Mouse (Mus musculus) small intestine, adult 2 months (tissue): Measurements from ENCODE around the gene Cd9. TPM values are rescaled to one million over a fixed set of nuclear protein-coding genes. Genes with fewer than 3 reads are reported as not detected.
A peak's percentile ranks its signal among the peaks of the same experiment; 100 is the strongest.

Source experiments
- H3K27ac ChIP-seq: fragments of 200-500 bp; 2 replicates; pipeline ENCODE4 v1.5.1; 2012; ENCODE audit warnings: low read depth, low read length, control low read depth, inconsistent platforms; ENCODE audit not compliant: insufficient read depth
- H3K27me3 ChIP-seq: fragments of 200-500 bp; 2 replicates; pipeline ENCODE4 v1.6.1; 2012; ENCODE audit warnings: mild to moderate bottlenecking, moderate library complexity, low read length, inconsistent platforms; ENCODE audit not compliant: control insufficient read depth, insufficient read depth
- H3K36me3 ChIP-seq: fragments of 200-500 bp; 2 replicates; pipeline ENCODE4 v1.6.1; 2012; ENCODE audit warnings: mild to moderate bottlenecking, low read length, control low read depth, inconsistent platforms; ENCODE audit not compliant: control insufficient read depth, insufficient read depth
- H3K4me1 ChIP-seq: fragments of 200-500 bp; 2 replicates; pipeline ENCODE4 v1.6.1; 2012; ENCODE audit warnings: low read length, inconsistent platforms, mixed read lengths; ENCODE audit not compliant: control insufficient read depth, insufficient read depth, insufficient read length
- H3K4me3 ChIP-seq: fragments of 200-500 bp; 2 replicates; pipeline ENCODE4 v1.5.1; 2012; ENCODE audit warnings: low read depth, mild to moderate bottlenecking, control low read depth, inconsistent platforms, low read length, moderate library complexity
- CTCF ChIP-seq: fragments of 200-500 bp; IDR thresholded peaks from 2 replicates; pipeline ENCODE4 v1.5.1; 2012; ENCODE audit warnings: low read depth, mild to moderate bottlenecking, control low read depth, inconsistent platforms, low read length, moderate library complexity, mixed read lengths; ENCODE audit not compliant: insufficient replicate concordance, insufficient read length; ENCODE audit errors: extremely low read depth
- POLR2A ChIP-seq: fragments of 200-500 bp; IDR thresholded peaks from 2 replicates; pipeline ENCODE4 v1.6.1; 2012; ENCODE audit warnings: low read depth, mild to moderate bottlenecking, control low read depth, inconsistent platforms, low read length, moderate library complexity
- WGBS: fragments of 180-500 bp; shearing (Covaris S2); methylation state at CpG from one replicate; pipeline ENCODE4 v1.1.7; 2018; 5-methylcytosine and 5-hydroxymethylcytosine counted together
- polyA plus RNA-seq: library from polyadenylated mRNA; depleted of rRNA; stranded (reverse); fragments of >200 nt; gene quantifications from 2 replicates; pipeline ENCODE4 v1.2.3, GENCODE M21; 2012; rRNA removed

Cd9 gene
- polyA plus RNA-seq: 46.5 and 53.3 TPM in 2 replicates

DNA sequence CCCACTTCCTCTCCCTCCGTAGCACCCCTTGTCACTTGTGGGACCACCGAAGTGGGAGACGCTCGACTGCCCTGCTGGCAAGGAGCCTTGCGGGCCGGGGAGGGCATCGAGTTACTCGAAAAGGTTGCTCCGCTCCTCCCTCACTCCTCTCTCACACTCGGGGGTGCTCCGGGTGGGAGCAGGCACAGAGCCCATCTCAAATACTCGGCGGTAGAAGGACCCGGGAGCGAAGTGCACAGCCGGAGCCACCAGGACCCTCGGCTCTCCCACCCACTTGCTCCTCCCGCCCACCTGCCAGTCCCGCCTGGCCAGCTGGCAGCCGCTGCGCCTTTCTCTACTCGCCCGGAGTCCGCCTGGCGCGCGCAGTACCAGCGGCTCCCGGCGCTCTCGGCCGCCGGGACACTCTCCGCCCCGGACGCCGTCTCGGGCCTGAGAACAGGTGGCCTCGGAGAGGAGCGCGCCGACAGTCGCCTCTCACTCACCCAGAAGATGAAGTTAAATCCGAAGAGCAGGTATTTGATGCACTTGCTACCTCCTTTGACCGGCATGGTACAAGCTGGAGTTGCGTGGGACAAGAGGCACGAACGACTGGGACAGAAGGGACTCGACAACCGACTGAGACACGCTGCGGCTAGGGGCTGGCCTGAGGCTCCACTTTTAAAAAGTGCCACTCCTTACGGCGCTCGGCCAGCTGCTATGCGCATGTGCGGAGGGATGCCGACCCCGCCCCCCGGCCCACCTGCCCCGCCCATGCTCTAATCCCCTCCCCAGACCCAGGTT, at the start of gene Cd9:
Gene Cd9, minus strand, starts transcription at position 700 of the 780 bp plus-strand sequence.
- Histone ChIP-seq H3K27me3 (no peaks in the 10 kb centered on the region), H3K27ac (peak within 1 kb of the TSS; percentile 57), H3K36me3 (no peaks in the 10 kb centered on the region), H3K4me3 (peak within 1 kb of the TSS; percentile 76), H3K4me1 (peaks cover 16% of the 10 kb centered on the region)
- no peak for TF ChIP-seq CTCF
- TF ChIP-seq POLR2A: peak; percentile 66; the same call in 1 of the 2 replicates
- under 1% methylated on average over 61 of the region's 61 CpGs for WGBS

DNA sequence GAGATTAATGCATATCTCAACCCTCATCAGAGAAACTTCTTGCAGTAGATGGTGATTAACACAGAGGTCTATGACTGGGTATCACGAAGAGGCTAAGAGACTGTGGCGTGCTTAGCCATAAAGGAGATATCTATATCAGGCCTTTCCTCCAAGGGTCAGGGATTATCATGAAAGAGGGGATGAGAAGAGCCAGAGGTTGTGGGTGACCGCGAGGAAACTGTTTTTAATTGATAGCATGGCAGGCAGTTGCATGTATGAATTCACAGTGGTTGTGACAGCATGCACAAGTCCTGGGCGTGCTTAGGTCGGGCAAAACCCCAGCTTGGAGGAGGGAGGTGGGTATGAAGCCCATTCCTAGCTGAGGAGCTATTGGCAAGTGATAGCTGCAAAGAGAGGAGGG, 46.7 kb upstream of the Cd9 start:
- Histone ChIP-seq H3K27ac (no peak overlapping the region), H3K27me3 (no peaks in the 10 kb centered on the region), H3K4me3 (no peak overlapping the region), H3K4me1 (no peaks in the 10 kb centered on the region), H3K36me3 (no peaks in the 10 kb centered on the region)
- no peak for TF ChIP-seq POLR2A
- no peak for TF ChIP-seq CTCF
- 89% methylated on average over 6 of the region's 6 CpGs for WGBS

DNA sequence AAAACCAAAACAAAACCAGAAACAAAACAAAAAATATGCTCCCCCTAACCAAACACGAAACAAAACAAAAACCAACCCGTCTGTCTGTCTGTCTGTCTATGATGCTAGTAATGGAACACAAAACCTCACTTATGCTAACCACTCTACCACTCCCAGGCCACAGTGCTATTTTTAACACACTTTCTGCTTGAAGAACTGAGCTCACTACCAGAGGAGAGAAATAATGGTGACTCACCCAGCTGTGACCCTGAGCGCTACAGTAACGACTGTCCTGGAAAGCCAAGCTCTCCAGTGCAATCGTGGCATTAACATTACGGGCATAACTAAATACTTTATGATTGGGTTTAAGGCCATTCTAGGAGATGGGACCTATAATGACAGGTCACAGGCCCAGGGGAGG, 46.2 kb upstream of the Cd9 start:
- TF ChIP-seq POLR2A: no peak
- TF ChIP-seq CTCF: no peak
- WGBS: 83% methylated on average over 6 of the region's 6 CpGs
- no peak overlapping the region for H3K4me3 ChIP-seq
- H3K4me1 ChIP-seq: no peaks in the 10 kb centered on the region
- no peak overlapping the region for H3K27ac ChIP-seq
- H3K36me3 ChIP-seq: no peaks in the 10 kb centered on the region
- H3K27me3 ChIP-seq: no peaks in the 10 kb centered on the region

DNA sequence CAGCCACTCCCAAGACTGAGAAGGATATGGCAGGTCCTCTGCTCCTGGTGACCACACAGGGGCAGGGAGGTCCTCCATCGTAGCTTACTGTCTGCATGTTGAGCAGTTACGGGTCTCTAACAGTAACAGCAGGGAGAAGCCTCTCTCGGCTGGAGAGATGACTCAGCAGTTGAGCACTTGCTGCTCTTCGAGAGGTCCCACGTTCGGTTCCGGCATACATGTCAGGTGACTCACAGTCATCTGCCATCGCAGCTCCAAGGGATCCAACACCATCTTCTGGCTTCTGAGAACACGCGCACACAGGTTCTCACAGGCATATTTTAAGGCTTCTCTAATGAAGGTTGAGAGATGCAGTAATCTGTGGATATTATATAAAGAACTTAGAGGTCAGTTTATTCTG, 45.6 kb upstream of the Cd9 start:
- Histone ChIP-seq H3K4me1 (no peaks in the 10 kb centered on the region), H3K27ac (no peak overlapping the region), H3K4me3 (no peak overlapping the region), H3K36me3 (no peaks in the 10 kb centered on the region), H3K27me3 (no peaks in the 10 kb centered on the region)
- TF ChIP-seq CTCF (no peak), POLR2A (no peak)
- WGBS: 87% methylated on average over 10 of the region's 10 CpGs

GRCm38 (mm10) chr6:125539423-125539822, 44.8 kb upstream of the Cd9 start:
- H3K4me1 ChIP-seq: no peaks in the 10 kb centered on the region
- TF ChIP-seq POLR2A: no peak
- no peak overlapping the region for H3K27ac ChIP-seq
- no peaks in the 10 kb centered on the region for H3K27me3 ChIP-seq
- H3K4me3 ChIP-seq: no peak overlapping the region
- no peaks in the 10 kb centered on the region for H3K36me3 ChIP-seq
- WGBS: 21% methylated on average over 8 of the region's 8 CpGs

- WGBS: 68% methylated on average over 5 of the region's 5 CpGs
- no peaks in the 10 kb centered on the region for H3K27me3 ChIP-seq
- no peak for TF ChIP-seq CTCF
- no peak for TF ChIP-seq POLR2A
- no peaks in the 10 kb centered on the region for H3K36me3 ChIP-seq
- H3K27ac ChIP-seq: no peak overlapping the region
- no peak overlapping the region for H3K4me3 ChIP-seq
- no peaks in the 10 kb centered on the region for H3K4me1 ChIP-seq
These were observed 43.9 kb upstream of the Cd9 start for GRCm38 (mm10) chr6:125538469-125538868.

DNA sequence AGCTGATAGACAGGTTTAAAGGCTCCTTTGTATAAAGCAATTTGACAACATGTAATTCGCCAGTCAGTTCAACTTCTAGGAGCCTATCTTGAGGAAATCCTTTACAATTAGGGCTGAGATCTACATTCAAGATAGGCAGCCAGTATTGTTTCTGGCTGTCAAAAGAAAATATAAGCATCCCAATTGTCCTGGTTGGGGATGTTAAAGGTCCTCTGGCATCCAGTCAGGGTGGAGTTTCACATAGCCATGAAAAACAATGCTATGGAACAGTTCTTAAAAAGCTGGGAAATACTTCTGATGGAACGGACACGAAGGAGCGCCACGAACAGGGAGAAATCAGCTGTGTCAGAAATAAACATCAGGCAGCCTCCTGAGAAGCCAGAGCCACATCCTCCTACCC, 40.4 kb upstream of the Cd9 start:
- H3K4me3 ChIP-seq: no peak overlapping the region
- WGBS: 86% methylated on average over 5 of the region's 5 CpGs
- no peaks in the 10 kb centered on the region for H3K27me3 ChIP-seq
- H3K27ac ChIP-seq: no peak overlapping the region
- no peaks in the 10 kb centered on the region for H3K4me1 ChIP-seq
- no peaks in the 10 kb centered on the region for H3K36me3 ChIP-seq
- TF ChIP-seq CTCF (no peak), POLR2A (no peak)
